Mouse (Mus musculus): Measurements from ENCODE around the gene Ubap1.

The Ubap1 gene

DNA sequence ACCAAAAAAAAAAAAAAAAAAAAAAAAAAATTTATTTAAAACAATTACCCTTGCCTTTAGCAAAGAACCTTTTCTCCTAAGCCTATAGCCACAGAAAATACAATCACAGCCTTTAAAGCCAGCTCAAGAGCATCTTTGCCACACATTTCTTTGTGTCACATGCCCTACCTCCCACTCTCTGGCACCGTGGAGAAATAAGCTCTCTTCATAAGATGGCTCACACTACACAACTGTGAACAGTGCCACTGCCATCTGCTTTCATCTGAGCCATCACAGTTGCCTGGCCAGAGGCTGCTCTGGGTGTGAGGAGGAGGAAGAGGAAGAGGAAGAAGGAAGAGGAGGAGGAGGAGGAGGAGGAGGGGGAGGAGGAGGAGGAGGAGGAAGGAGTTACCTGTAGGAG lies 60.5 kb downstream of the Ubap1 start:
- DNase-seq (ENCODE audit: low read depth, low spot score): no peak

GRCm38 (mm10) chr4:41416966-41417365 lies 68.2 kb downstream of the Ubap1 start:
- DNase-seq (ENCODE audit: low read depth, low spot score): no peak

GRCm38 (mm10) chr4:41438931-41439330 lies 90.1 kb downstream of the Ubap1 start:
- DNase-seq (ENCODE audit: low read depth, low spot score): no peak

All from c-Kit-negative CD71-positive TER-119-positive erythroid progenitor cells, embryonic 14.5 days (primary cell).